Mouse (Mus musculus) heart, embryonic 15.5 days (tissue): ENCODE measurements at regions not wholly inside any gene's neighbourhood (a gene's known extent, or its start where the extent isn't known, plus 50 kb on each side); places are given as distances from the start of the nearest gene placed in this dataset.

Experiments
- ATAC-seq: fragments of 200-750 bp; cut with Nextera tagmentation; replicated peaks from 2 replicates; pipeline ENCODE4 v1.8.0; 2017; ENCODE audit warnings: low read depth, moderate TSS enrichment; ENCODE audit not compliant: insufficient number of reproducible peaks, insufficient read depth, low FRiP score
- H3K27ac ChIP-seq: fragments of 300-500 bp; sonication (generic); 2 replicates; pipeline ENCODE4 v1.5.1; 2015; ENCODE audit warnings: mild to moderate bottlenecking, inconsistent platforms
- H3K27me3 ChIP-seq: fragments of 300-500 bp; sonication (generic); 2 replicates; pipeline ENCODE4 v1.6.1; 2015; ENCODE audit warnings: inconsistent platforms
- H3K36me3 ChIP-seq: fragments of 300-500 bp; sonication (generic); 2 replicates; pipeline ENCODE4 v1.6.1; 2015; ENCODE audit warnings: mild to moderate bottlenecking, inconsistent platforms
- H3K4me1 ChIP-seq: fragments of 300-500 bp; sonication (generic); replicated peaks from 2 replicates; pipeline ENCODE4 v1.6.1; 2015; ENCODE audit warnings: inconsistent platforms
- H3K4me2 ChIP-seq: fragments of 300-500 bp; sonication (generic); 2 replicates; pipeline ENCODE4 v1.6.1; 2015; ENCODE audit warnings: inconsistent platforms, mild to moderate bottlenecking, moderate library complexity
- H3K4me3 ChIP-seq: fragments of 300-500 bp; sonication (generic); 2 replicates; pipeline ENCODE4 v1.5.1; 2015; ENCODE audit warnings: mild to moderate bottlenecking, inconsistent platforms
- H3K9ac ChIP-seq: fragments of 300-500 bp; sonication (generic); 2 replicates; pipeline ENCODE4 v1.6.1; 2015; ENCODE audit warnings: mild to moderate bottlenecking, inconsistent platforms
- H3K9me3 ChIP-seq: fragments of 300-500 bp; sonication (generic); replicated peaks from 2 replicates; pipeline ENCODE4 v1.6.1; 2016; ENCODE audit warnings: inconsistent platforms
- WGBS: fragments of 180-500 bp; shearing (Covaris S2); methylation state at CpG from one replicate; pipeline ENCODE4 v1.1.7; 2015; ENCODE audit warnings: mixed read lengths; 5-methylcytosine and 5-hydroxymethylcytosine counted together

- Histone ChIP-seq H3K27me3 (no peaks in the 10 kb centered on the region), H3K4me1 (no peaks in the 10 kb centered on the region)
These were observed 72.1 kb downstream of the Fam43a start for GRCm38 (mm10) chr16:30671584-30671983.

GRCm38 (mm10) chr16:30672776-30673550, 73.4 kb downstream of the Fam43a start:
- 63% methylated on average over 15 of the region's 15 CpGs for WGBS
- no peaks in the 10 kb centered on the region for H3K27me3 ChIP-seq
- no peak for ATAC-seq

More at GRCm38 (mm10) chr16:30671584-30671983, 72.1 kb downstream of the Fam43a start:
- H3K27ac ChIP-seq = no peak overlapping the region
- WGBS = 68% methylated on average over 10 of the region's 10 CpGs
- no peaks in the 10 kb centered on the region for H3K9me3 ChIP-seq
- no peaks in the 10 kb centered on the region for H3K36me3 ChIP-seq
- ATAC-seq = no peak
- no peak overlapping the region for H3K9ac ChIP-seq
- no peak overlapping the region for H3K4me3 ChIP-seq
- no peak overlapping the region for H3K4me2 ChIP-seq

GRCm38 (mm10) chr16:30673662-30674061, 74.1 kb downstream of the Fam43a start:
- H3K9me3 ChIP-seq = no peaks in the 10 kb centered on the region
- H3K4me3 ChIP-seq = no peak overlapping the region
- no peaks in the 10 kb centered on the region for H3K4me1 ChIP-seq
- ATAC-seq = no peak
- H3K36me3 ChIP-seq = no peaks in the 10 kb centered on the region
- no peak overlapping the region for H3K9ac ChIP-seq
- no peak overlapping the region for H3K27ac ChIP-seq
- H3K4me2 ChIP-seq = no peak overlapping the region
- 77% methylated on average over 15 of the region's 15 CpGs for WGBS
- H3K27me3 ChIP-seq = no peaks in the 10 kb centered on the region

More at GRCm38 (mm10) chr16:30672776-30673550, 73.4 kb downstream of the Fam43a start:
- no peak overlapping the region for H3K4me2 ChIP-seq
- H3K4me1 ChIP-seq = no peaks in the 10 kb centered on the region
- H3K4me3 ChIP-seq = no peak overlapping the region
- no peak overlapping the region for H3K9ac ChIP-seq
- H3K9me3 ChIP-seq = no peaks in the 10 kb centered on the region
- H3K36me3 ChIP-seq = no peaks in the 10 kb centered on the region
- no peak overlapping the region for H3K27ac ChIP-seq

- Histone ChIP-seq H3K9ac (no peak overlapping the region), H3K36me3 (no peaks in the 10 kb centered on the region), H3K27ac (no peak overlapping the region), H3K27me3 (no peaks in the 10 kb centered on the region), H3K4me3 (no peak overlapping the region), H3K9me3 (no peaks in the 10 kb centered on the region), H3K4me2 (no peak overlapping the region), H3K4me1 (no peaks in the 10 kb centered on the region)
- no peak for ATAC-seq
- 62% methylated on average over 4 of the region's 4 CpGs for WGBS
These were observed 76.3 kb downstream of the Fam43a start for GRCm38 (mm10) chr16:30675829-30676228.

GRCm38 (mm10) chr16:30677016-30677415, 77.5 kb downstream of the Fam43a start:
- Histone ChIP-seq H3K4me3 (no peak overlapping the region), H3K4me1 (no peaks in the 10 kb centered on the region), H3K27ac (no peak overlapping the region), H3K9me3 (no peaks in the 10 kb centered on the region), H3K4me2 (no peak overlapping the region), H3K36me3 (no peaks in the 10 kb centered on the region), H3K27me3 (no peaks in the 10 kb centered on the region), H3K9ac (no peak overlapping the region)
- no peak for ATAC-seq
- WGBS = 82% methylated on average over 4 of the region's 4 CpGs

- Histone ChIP-seq H3K36me3 (no peaks in the 10 kb centered on the region), H3K9ac (no peak overlapping the region), H3K4me3 (no peak overlapping the region), H3K27me3 (no peaks in the 10 kb centered on the region), H3K27ac (no peak overlapping the region), H3K9me3 (no peaks in the 10 kb centered on the region), H3K4me1 (no peaks in the 10 kb centered on the region), H3K4me2 (no peak overlapping the region)
- ATAC-seq = no peak
- 78% methylated on average over 7 of the region's 7 CpGs for WGBS
These were observed 78.6 kb downstream of the Fam43a start for GRCm38 (mm10) chr16:30677896-30678707.

- no peaks in the 10 kb centered on the region for H3K9me3 ChIP-seq
- 76% methylated on average over 9 of the region's 9 CpGs for WGBS
- no peak for ATAC-seq
- H3K4me2 ChIP-seq = no peak overlapping the region
- no peak overlapping the region for H3K4me3 ChIP-seq
- H3K27ac ChIP-seq = no peak overlapping the region
- no peak overlapping the region for H3K9ac ChIP-seq
- no peaks in the 10 kb centered on the region for H3K27me3 ChIP-seq
- H3K4me1 ChIP-seq = no peaks in the 10 kb centered on the region
- H3K36me3 ChIP-seq = no peaks in the 10 kb centered on the region
These were observed 79.4 kb downstream of the Fam43a start for GRCm38 (mm10) chr16:30678708-30679492.

GRCm38 (mm10) chr16:30679493-30679811, 79.9 kb downstream of the Fam43a start:
- Histone ChIP-seq H3K4me2 (no peak overlapping the region), H3K9ac (no peak overlapping the region), H3K36me3 (no peaks in the 10 kb centered on the region), H3K27me3 (no peaks in the 10 kb centered on the region), H3K4me1 (no peaks in the 10 kb centered on the region), H3K4me3 (no peak overlapping the region), H3K27ac (no peak overlapping the region), H3K9me3 (no peaks in the 10 kb centered on the region)
- no peak for ATAC-seq
- WGBS = 89% methylated on average over 3 of the region's 3 CpGs

- Histone ChIP-seq H3K9me3 (no peaks in the 10 kb centered on the region), H3K4me1 (no peaks in the 10 kb centered on the region), H3K27ac (no peak overlapping the region), H3K9ac (no peak overlapping the region), H3K36me3 (no peaks in the 10 kb centered on the region), H3K4me3 (no peak overlapping the region), H3K4me2 (no peak overlapping the region), H3K27me3 (no peaks in the 10 kb centered on the region)
- 73% methylated on average over 4 of the region's 4 CpGs for WGBS
- no peak for ATAC-seq
These were observed 81.9 kb downstream of the Fam43a start for GRCm38 (mm10) chr16:30681421-30681820.

- WGBS = 92% methylated on average over 3 of the region's 3 CpGs
- Histone ChIP-seq H3K9me3 (no peaks in the 10 kb centered on the region), H3K27me3 (no peaks in the 10 kb centered on the region), H3K9ac (no peak overlapping the region), H3K36me3 (no peaks in the 10 kb centered on the region), H3K27ac (no peak overlapping the region), H3K4me2 (no peak overlapping the region), H3K4me3 (no peak overlapping the region), H3K4me1 (no peaks in the 10 kb centered on the region; the same call in 1 of the 2 replicates)
- no peak for ATAC-seq
These were observed 84.5 kb downstream of the Fam43a start for GRCm38 (mm10) chr16:30683986-30684385.

- no peak for ATAC-seq
- no peaks in the 10 kb centered on the region for H3K36me3 ChIP-seq
- no peaks in the 10 kb centered on the region for H3K27me3 ChIP-seq
- no peak overlapping the region for H3K4me2 ChIP-seq
- H3K27ac ChIP-seq = no peak overlapping the region
- WGBS = 28% methylated on average over 6 of the region's 6 CpGs
- H3K9me3 ChIP-seq = no peaks in the 10 kb centered on the region
- H3K4me3 ChIP-seq = no peak overlapping the region
- H3K4me1 ChIP-seq = no peaks in the 10 kb centered on the region; the same call in 1 of the 2 replicates
- no peak overlapping the region for H3K9ac ChIP-seq
These were observed 87.0 kb downstream of the Fam43a start for GRCm38 (mm10) chr16:30686536-30686935.
